Mouse (Mus musculus) stomach, embryonic 16.5 days (tissue): ENCODE measurements around the gene Apc2. TPM values are rescaled to one million over a fixed set of nuclear protein-coding genes. Genes with fewer than 3 reads are reported as not detected.

Source experiments
- ATAC-seq: fragments of 200-750 bp; cut with Nextera tagmentation; 2 replicates; pipeline ENCODE4 v1.8.0; 2017; ENCODE audit warnings: moderate number of reproducible peaks, moderate TSS enrichment; ENCODE audit not compliant: insufficient read depth, low FRiP score
- H3K27ac ChIP-seq: fragments of 300-500 bp; sonication (generic); 2 replicates; pipeline ENCODE4 v1.5.1; 2014; ENCODE audit warnings: low read length
- H3K27me3 ChIP-seq: fragments of 300-500 bp; sonication (generic); 2 replicates; pipeline ENCODE4 v1.6.1; 2014; ENCODE audit warnings: low read length, control low read depth, mixed read lengths; ENCODE audit not compliant: control insufficient read depth, insufficient read depth
- H3K36me3 ChIP-seq: fragments of 300-500 bp; sonication (generic); 2 replicates; pipeline ENCODE4 v1.6.1; 2014; ENCODE audit warnings: low read length; ENCODE audit not compliant: control insufficient read depth, insufficient read depth
- H3K4me1 ChIP-seq: fragments of 300-500 bp; sonication (generic); 2 replicates; pipeline ENCODE4 v1.6.1; 2014; ENCODE audit warnings: low read length, control low read depth, mixed read lengths; ENCODE audit not compliant: control insufficient read depth, insufficient read depth
- H3K4me2 ChIP-seq: fragments of 300-500 bp; sonication (generic); 2 replicates; pipeline ENCODE4 v1.6.1; 2014; ENCODE audit warnings: low read depth, low read length, mixed read lengths
- H3K4me3 ChIP-seq: fragments of 300-500 bp; sonication (generic); replicated peaks from 2 replicates; pipeline ENCODE4 v1.5.1; 2014; ENCODE audit warnings: mild to moderate bottlenecking, low read length
- H3K9ac ChIP-seq: fragments of 300-500 bp; sonication (generic); 2 replicates; pipeline ENCODE4 v1.6.1; 2014; ENCODE audit warnings: low read length
- H3K9me3 ChIP-seq: fragments of 300-500 bp; sonication (generic); replicated peaks from 2 replicates; pipeline ENCODE4 v1.6.1; 2016; ENCODE audit warnings: low read length, control low read depth; ENCODE audit not compliant: control insufficient read depth
- WGBS: fragments of 180-500 bp; shearing (Covaris S2); extraction: QIAGEN DNeasy Blood & Tissue Kit; methylation state at CpG from one replicate; pipeline ENCODE4 v1.1.7; 2014; 5-methylcytosine and 5-hydroxymethylcytosine counted together
- polyA plus RNA-seq: library from polyadenylated mRNA; unstranded; fragments of >200 nt; fragmentation: Nextera tagmentation; extraction: Ambion mirVana; gene quantifications from 2 replicates; pipeline ENCODE4 v1.2.1, GENCODE M21; 2015

Gene Apc2
- polyA plus RNA-seq, 1 experiment from 2014 or later, result 4.3 TPM

- Histone ChIP-seq H3K36me3 (peaks cover 6% of the 10 kb centered on the region; the same call in 1 of the 2 replicates), H3K27ac (no peak overlapping the region)
- no peak for ATAC-seq
Measured at GRCm38 (mm10) chr10:80253551-80253950, 42.2 kb upstream of the Apc2 start.

GRCm38 (mm10) chr10:80254331-80255297 lies 41.2 kb upstream of the Apc2 start:
- H3K4me3 ChIP-seq, result no peak overlapping the region
- H3K9me3 ChIP-seq, result no peaks in the 10 kb centered on the region
- H3K4me1 ChIP-seq, result peaks cover 20% of the 10 kb centered on the region
- peaks cover 12% of the 10 kb centered on the region; the same call in 1 of the 2 replicates for H3K36me3 ChIP-seq
- 95% methylated on average over 26 of the region's 26 CpGs for WGBS
- H3K27ac ChIP-seq, result no peak overlapping the region
- no peak overlapping the region for H3K9ac ChIP-seq
- no peaks in the 10 kb centered on the region for H3K27me3 ChIP-seq
- no peak for ATAC-seq
- H3K4me2 ChIP-seq, result no peak overlapping the region

More at GRCm38 (mm10) chr10:80253551-80253950, 42.2 kb upstream of the Apc2 start:
- Histone ChIP-seq H3K4me1 (peaks cover 12% of the 10 kb centered on the region), H3K4me2 (no peak overlapping the region), H3K27me3 (no peaks in the 10 kb centered on the region), H3K4me3 (no peak overlapping the region), H3K9ac (no peak overlapping the region), H3K9me3 (no peaks in the 10 kb centered on the region)
- 79% methylated on average over 6 of the region's 6 CpGs for WGBS

- Histone ChIP-seq H3K4me2 (no peak overlapping the region), H3K4me3 (no peak overlapping the region), H3K27me3 (no peaks in the 10 kb centered on the region), H3K9ac (0 out of 2 replicates have a peak overlapping the region, but pooled peaks have one; percentile 23), H3K27ac (no peak overlapping the region), H3K9me3 (no peaks in the 10 kb centered on the region), H3K36me3 (peaks cover 12% of the 10 kb centered on the region; the same call in 1 of the 2 replicates), H3K4me1 (peaks cover 15% of the 10 kb centered on the region)
- 85% methylated on average over 5 of the region's 5 CpGs for WGBS
- ATAC-seq, result no peak
Measured at GRCm38 (mm10) chr10:80255881-80256535, 39.8 kb upstream of the Apc2 start.

- H3K36me3 ChIP-seq, result peaks cover 12% of the 10 kb centered on the region; the same call in 1 of the 2 replicates
- H3K9me3 ChIP-seq, result no peaks in the 10 kb centered on the region
- H3K9ac ChIP-seq, result 0 out of 2 replicates have a peak overlapping the region, but pooled peaks have one; percentile 7
- H3K4me1 ChIP-seq, result peaks cover 24% of the 10 kb centered on the region
- no peak overlapping the region for H3K27ac ChIP-seq
- H3K27me3 ChIP-seq, result no peaks in the 10 kb centered on the region
- no peak for ATAC-seq
- H3K4me2 ChIP-seq, result no peak overlapping the region
- H3K4me3 ChIP-seq, result no peak overlapping the region
- WGBS, result 66% methylated on average over 2 of the region's 2 CpGs
Measured at GRCm38 (mm10) chr10:80257936-80258335, 37.8 kb upstream of the Apc2 start.

- peak overlapping the region; percentile 78 for H3K9ac ChIP-seq
Measured at GRCm38 (mm10) chr10:80258752-80259462, 36.9 kb upstream of the Apc2 start.

GRCm38 (mm10) chr10:80259463-80259805 lies 36.3 kb upstream of the Apc2 start:
- Histone ChIP-seq H3K27me3 (no peaks in the 10 kb centered on the region), H3K4me2 (peak overlapping the region; percentile 82), H3K9me3 (no peaks in the 10 kb centered on the region), H3K27ac (peak overlapping the region; percentile 100), H3K4me3 (peak overlapping the region; percentile 54), H3K9ac (peak overlapping the region; percentile 78), H3K36me3 (peaks cover 10% of the 10 kb centered on the region; the same call in 1 of the 2 replicates), H3K4me1 (peaks cover 26% of the 10 kb centered on the region)
- ATAC-seq, result no peak
- 77% methylated on average over 6 of the region's 6 CpGs for WGBS

More at GRCm38 (mm10) chr10:80258752-80259462, 36.9 kb upstream of the Apc2 start:
- Histone ChIP-seq H3K4me1 (peaks cover 26% of the 10 kb centered on the region), H3K4me3 (no peak overlapping the region), H3K36me3 (peaks cover 12% of the 10 kb centered on the region; the same call in 1 of the 2 replicates), H3K27ac (no peak overlapping the region), H3K27me3 (no peaks in the 10 kb centered on the region), H3K9me3 (no peaks in the 10 kb centered on the region), H3K4me2 (peak overlapping the region; percentile 82; the same call in 1 of the 2 replicates)
- ATAC-seq, result no peak
- WGBS, result 89% methylated on average over 14 of the region's 14 CpGs

GRCm38 (mm10) chr10:80259861-80260641 lies 35.7 kb upstream of the Apc2 start:
- 6% methylated on average over 19 of the region's 19 CpGs for WGBS
- ATAC-seq, result no peak
- H3K27me3 ChIP-seq, result no peaks in the 10 kb centered on the region

More at GRCm38 (mm10) chr10:80259861-80260641, 35.7 kb upstream of the Apc2 start:
- H3K27ac ChIP-seq, result peak overlapping the region; percentile 100
- H3K9ac ChIP-seq, result peak overlapping the region; percentile 78
- no peaks in the 10 kb centered on the region for H3K9me3 ChIP-seq
- H3K36me3 ChIP-seq, result peaks cover 6% of the 10 kb centered on the region; the same call in 1 of the 2 replicates
- peak overlapping the region; percentile 54 for H3K4me3 ChIP-seq
- peak overlapping the region; percentile 82 for H3K4me2 ChIP-seq
- peaks cover 26% of the 10 kb centered on the region for H3K4me1 ChIP-seq
